Mouse (Mus musculus): ENCODE measurements around the gene Ccnl2. TPM values are rescaled to one million over a fixed set of nuclear protein-coding genes. Genes with fewer than 3 reads are reported as not detected.
A peak's percentile ranks its signal among the peaks of the same experiment; 100 is the strongest.

Ccnl2 gene
- polyA plus RNA-seq, 1 experiment = 112 TPM

DNA sequence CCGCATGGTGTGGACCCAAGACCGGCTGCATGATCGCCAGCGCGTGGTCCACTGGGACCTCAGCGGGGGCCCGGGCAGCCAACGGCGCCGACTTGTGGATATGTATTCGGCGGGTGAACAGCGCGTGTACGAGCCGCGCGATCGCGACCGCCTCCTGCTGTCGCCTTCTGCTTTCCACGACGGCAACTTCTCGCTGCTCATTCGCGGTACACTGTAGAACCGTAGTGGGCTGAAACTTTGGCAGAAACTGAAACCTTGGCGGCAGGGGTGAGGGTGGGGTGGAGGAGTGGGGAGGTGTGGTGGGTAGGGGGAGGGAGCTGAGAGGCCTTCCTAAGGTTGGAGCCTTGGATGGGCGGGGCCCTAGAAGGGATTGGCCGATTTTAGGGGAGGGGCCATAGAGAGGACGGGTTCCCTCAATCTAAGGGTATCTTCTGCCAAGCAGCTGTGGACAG is 28.7 kb downstream of the Ccnl2 start:
- TF ChIP-seq CTCF (IDR thresholded peaks at IDR 0.05; ENCODE audit: extremely low read depth, insufficient read depth, low read length) (no peak), POLR2A (IDR thresholded peaks at IDR 0.05; ENCODE audit: extremely low read depth, insufficient read depth, low read length) (no peak)
- H3K27ac ChIP-seq (ENCODE audit: insufficient read depth, low read length) = no peak overlapping the region
- no peaks in the 10 kb centered on the region for H3K4me1 ChIP-seq (ENCODE audit: control insufficient read depth, insufficient read depth, low read length)
- peak overlapping the region; percentile 21; the same call in 1 of the 2 replicates for H3K4me3 ChIP-seq (ENCODE audit: insufficient read depth, low read length)

DNA sequence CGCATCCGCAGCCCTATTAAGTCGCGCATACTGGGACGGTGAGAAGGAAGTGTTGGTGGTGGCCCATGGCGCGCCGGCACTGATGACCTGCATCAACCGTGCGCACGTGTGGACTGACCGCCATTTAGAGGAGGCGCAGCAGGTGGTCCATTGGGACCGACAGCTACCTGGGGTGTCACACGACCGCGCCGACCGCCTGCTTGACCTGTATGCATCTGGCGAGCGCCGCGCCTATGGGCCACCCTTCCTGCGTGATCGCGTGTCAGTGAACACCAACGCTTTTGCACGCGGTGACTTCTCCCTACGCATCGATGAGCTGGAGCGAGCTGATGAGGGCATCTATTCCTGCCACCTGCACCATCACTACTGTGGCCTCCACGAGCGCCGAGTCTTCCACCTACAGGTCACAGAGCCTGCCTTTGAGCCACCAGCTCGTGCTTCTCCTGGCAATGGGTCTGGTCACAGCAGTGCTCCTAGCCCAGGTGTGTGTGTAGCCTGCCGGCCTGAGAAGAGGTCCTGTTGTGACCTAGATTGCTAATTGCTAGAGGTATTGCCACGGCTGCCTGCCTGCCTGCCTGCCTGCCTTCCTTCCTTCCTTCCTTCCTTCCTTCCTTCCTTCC is 29.5 kb downstream of the Ccnl2 start:
- Histone ChIP-seq H3K27ac (ENCODE audit: insufficient read depth, low read length) (no peak overlapping the region), H3K4me3 (ENCODE audit: insufficient read depth, low read length) (no peak overlapping the region)
- TF ChIP-seq POLR2A (IDR thresholded peaks at IDR 0.05; ENCODE audit: extremely low read depth, insufficient read depth, low read length) = no peak
- TF ChIP-seq CTCF (IDR thresholded peaks at IDR 0.05; ENCODE audit: extremely low read depth, insufficient read depth, low read length) = no peak

DNA sequence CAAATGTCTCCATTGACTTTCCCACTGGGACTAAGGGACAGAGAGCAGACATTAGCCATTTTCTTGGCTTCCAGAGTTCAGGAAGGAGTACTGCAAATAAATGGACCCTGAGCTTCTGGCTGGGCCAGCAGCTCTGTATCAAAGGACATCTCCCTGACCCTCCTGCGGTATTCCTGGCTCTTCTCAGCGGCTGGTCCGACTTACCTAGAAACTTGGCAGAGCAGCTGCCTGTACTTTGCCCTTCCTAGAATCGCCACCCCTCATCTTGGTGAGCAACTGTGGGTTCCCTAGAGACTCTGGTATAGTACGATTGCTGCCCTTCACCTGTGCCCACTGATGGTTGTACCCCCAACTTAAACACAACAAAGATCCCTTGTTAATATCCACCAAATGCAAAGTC is 30.9 kb downstream of the Ccnl2 start:
- TF ChIP-seq POLR2A (IDR thresholded peaks at IDR 0.05; ENCODE audit: extremely low read depth, insufficient read depth, low read length) (no peak), CTCF (IDR thresholded peaks at IDR 0.05; ENCODE audit: extremely low read depth, insufficient read depth, low read length) (no peak)
- Histone ChIP-seq H3K27ac (ENCODE audit: insufficient read depth, low read length) (no peak overlapping the region), H3K4me1 (ENCODE audit: control insufficient read depth, insufficient read depth, low read length) (peaks cover 3% of the 10 kb centered on the region; the same call in 1 of the 2 replicates), H3K4me3 (ENCODE audit: insufficient read depth, low read length) (no peak overlapping the region)

More for the DNA sequence above, 29.5 kb downstream of the Ccnl2 start:
- 0 out of 2 replicates have a peak, but pooled peaks cover 3% of the 10 kb centered on the region for H3K4me1 ChIP-seq (ENCODE audit: control insufficient read depth, insufficient read depth, low read length)

DNA sequence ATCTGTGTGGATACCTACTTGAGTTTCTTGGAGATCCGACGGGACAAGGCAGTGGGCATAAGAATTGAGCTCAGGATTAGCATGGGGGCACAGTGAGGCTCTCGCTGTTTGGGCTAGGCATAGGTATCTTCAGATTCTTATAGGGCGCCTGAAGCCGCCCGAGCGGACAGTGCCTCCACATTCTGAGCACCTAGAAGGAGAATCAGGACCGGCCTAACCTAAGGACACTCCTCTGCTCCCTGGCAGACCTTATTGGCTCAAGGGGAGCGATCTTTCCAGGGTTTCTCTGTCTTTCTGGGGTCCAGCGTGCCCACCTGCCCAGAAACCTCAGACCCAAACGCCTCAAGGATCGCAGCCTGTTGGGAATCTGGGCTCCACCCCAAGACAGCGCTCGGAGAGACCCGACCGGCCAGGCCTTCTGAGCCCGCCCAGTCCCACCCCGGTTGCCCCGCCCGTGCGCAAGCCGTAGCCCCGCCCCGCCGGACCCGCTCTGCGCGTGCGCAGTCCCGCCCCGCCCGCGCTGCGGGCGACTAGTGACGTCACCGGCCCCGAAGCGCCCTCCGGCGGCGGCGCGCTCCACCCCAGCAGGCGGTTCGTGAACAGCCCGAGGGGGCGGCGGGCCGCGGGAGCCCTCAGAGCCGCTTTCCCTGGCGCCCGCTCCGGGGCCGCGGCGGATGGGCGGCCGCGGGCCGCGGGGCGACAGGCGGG is 34.7 kb downstream of the Ccnl2 start, which contains the start of gene Dvl1:
TSS of gene Dvl1 (plus strand) at position 532 of the 708 bp plus-strand sequence.
- H3K27ac ChIP-seq (ENCODE audit: insufficient read depth, low read length) = peak within 1 kb of the TSS; percentile 66
- peak; percentile 81; the same call in 1 of the 2 replicates for TF ChIP-seq POLR2A (IDR thresholded peaks at IDR 0.05; ENCODE audit: extremely low read depth, insufficient read depth, low read length)
- TF ChIP-seq CTCF (IDR thresholded peaks at IDR 0.05; ENCODE audit: extremely low read depth, insufficient read depth, low read length) = no peak
- H3K4me3 ChIP-seq (ENCODE audit: insufficient read depth, low read length) = peak within 1 kb of the TSS; percentile 97
- H3K4me1 ChIP-seq (ENCODE audit: control insufficient read depth, insufficient read depth, low read length) = peaks cover 18% of the 10 kb centered on the region

DNA sequence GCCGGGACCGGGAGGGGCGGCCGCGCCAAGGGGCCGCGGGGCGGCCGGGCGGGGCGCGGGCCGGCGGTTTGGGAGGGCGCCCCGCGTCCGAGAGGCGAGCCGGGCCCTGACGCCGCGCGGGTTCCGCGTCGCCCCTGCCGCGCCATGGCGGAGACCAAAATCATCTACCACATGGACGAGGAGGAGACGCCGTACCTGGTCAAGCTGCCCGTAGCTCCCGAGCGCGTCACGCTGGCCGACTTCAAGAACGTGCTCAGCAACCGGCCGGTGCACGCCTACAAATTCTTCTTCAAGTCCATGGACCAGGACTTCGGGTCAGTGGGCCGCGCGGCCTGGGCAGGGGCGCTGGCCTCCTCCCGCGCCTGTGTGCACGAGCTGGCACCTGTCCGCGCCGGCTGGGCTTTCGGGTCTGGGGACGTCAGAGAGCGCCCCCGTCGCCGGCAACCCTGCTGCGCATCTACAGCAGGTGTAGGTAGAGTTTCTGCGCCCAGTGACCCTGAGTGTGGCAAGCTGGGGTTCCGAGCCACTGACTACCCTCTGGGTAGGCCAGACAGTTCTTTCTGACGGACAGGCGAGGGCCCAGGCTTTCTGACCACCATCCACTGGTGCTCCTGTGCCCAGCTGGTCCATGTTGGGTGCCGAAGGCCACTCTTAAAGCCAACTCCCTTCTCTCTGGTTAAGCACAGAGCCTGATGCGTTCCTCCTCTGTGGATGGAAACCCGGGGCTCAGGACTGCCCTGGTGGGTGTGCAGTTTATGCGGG is 35.5 kb downstream of the Ccnl2 start:
- H3K4me3 ChIP-seq (ENCODE audit: insufficient read depth, low read length) = peak overlapping the region; percentile 97
- H3K27ac ChIP-seq (ENCODE audit: insufficient read depth, low read length) = 0 out of 2 replicates have a peak overlapping the region, but pooled peaks have one; percentile 23
- no peak for TF ChIP-seq POLR2A (IDR thresholded peaks at IDR 0.05; ENCODE audit: extremely low read depth, insufficient read depth, low read length)
- TF ChIP-seq CTCF (IDR thresholded peaks at IDR 0.05; ENCODE audit: extremely low read depth, insufficient read depth, low read length) = no peak
- peaks cover 18% of the 10 kb centered on the region for H3K4me1 ChIP-seq (ENCODE audit: control insufficient read depth, insufficient read depth, low read length)

DNA sequence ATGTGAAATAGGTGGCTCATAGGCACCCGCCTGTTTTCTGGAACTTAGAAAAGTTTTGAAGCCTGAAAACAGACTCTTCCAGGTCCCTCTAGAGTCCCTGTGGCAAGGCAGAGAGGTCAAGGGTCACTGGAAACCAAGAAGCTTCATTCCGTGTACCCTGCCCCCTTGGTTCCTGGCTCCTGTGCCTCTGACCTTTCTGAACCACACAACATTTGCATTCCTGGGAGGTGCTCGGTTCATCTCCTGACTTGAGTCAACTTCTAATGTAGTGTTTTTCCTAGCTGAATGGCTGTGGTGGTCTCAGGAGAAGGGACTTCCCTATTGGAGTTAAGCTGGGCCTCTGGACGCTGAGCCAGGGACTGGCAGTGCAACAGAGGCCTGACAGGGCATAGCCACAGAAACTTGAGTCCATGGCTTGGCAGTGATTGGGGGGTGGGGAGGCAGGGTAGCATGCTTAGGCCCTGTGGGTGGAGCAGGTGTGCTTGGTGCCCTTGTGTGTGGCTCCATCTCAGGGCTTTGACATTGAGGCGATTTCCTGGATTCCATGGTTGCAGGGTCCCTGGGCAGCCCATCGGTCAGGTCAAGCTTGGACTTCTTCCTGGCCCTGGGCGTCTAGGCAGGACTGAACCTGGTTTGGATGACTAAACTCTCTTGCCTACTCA is 36.3 kb downstream of the Ccnl2 start:
- Histone ChIP-seq H3K4me1 (ENCODE audit: control insufficient read depth, insufficient read depth, low read length) (peaks cover 18% of the 10 kb centered on the region), H3K4me3 (ENCODE audit: insufficient read depth, low read length) (peak overlapping the region; percentile 97), H3K27ac (ENCODE audit: insufficient read depth, low read length) (no peak overlapping the region)
- TF ChIP-seq POLR2A (IDR thresholded peaks at IDR 0.05; ENCODE audit: extremely low read depth, insufficient read depth, low read length) (no peak), CTCF (IDR thresholded peaks at IDR 0.05; ENCODE audit: extremely low read depth, insufficient read depth, low read length) (no peak)

DNA sequence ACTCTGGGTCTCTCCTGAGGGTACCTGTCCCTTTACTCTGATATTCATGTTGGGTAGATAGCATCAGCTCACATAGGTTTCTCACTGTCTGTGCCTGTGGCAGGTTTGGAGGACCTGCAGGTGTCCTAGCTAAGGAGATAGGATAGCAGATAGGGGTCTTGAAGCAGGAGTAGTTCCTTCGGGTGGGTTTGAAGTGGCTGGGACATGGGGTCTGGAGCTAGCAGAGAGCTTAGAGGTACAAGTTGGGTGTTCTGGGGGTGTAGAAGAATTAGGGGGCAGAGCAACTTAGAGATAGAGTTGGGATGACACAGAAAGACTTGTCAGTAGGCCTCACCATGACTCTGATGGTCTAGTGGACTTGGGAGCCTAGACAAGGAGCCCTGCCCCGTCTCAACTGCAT is 37.1 kb downstream of the Ccnl2 start:
- Histone ChIP-seq H3K4me1 (ENCODE audit: control insufficient read depth, insufficient read depth, low read length) (peaks cover 18% of the 10 kb centered on the region), H3K27ac (ENCODE audit: insufficient read depth, low read length) (no peak overlapping the region), H3K4me3 (ENCODE audit: insufficient read depth, low read length) (no peak overlapping the region)
- no peak for TF ChIP-seq POLR2A (IDR thresholded peaks at IDR 0.05; ENCODE audit: extremely low read depth, insufficient read depth, low read length)
- TF ChIP-seq CTCF (IDR thresholded peaks at IDR 0.05; ENCODE audit: extremely low read depth, insufficient read depth, low read length) = no peak

DNA sequence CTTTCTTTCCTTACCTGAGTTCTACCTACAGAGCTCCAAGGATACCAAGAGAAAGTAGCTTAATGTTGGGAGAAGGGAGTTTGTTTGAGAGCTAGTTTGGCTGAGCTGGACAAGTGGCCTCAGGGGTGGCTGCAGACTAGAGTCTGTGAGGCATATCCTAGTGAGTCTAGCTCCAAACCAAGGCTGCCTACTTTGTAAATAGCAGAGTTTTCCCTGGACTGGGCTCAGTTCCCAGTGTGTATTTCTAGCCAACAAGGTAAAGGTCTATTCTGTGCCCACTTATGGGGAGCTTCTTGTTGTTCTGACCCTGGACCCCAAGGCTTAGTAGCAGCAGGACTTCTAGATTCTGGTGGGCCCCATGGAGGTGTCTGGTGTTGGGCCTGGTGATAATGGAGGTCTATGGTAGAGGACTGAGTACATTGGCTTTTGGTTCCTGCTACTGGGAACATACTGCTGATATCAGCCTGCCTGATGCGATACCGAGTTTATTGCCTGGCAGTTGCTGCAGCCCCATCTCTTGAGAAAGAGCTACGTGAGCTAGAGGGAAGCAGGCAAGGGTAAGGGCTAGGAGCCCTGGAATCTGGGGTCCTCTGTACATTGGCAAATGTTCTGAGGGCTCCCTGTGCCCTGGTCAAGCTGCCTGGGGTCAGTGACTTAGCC is 37.6 kb downstream of the Ccnl2 start:
- Histone ChIP-seq H3K4me1 (ENCODE audit: control insufficient read depth, insufficient read depth, low read length) (peaks cover 18% of the 10 kb centered on the region), H3K4me3 (ENCODE audit: insufficient read depth, low read length) (no peak overlapping the region), H3K27ac (ENCODE audit: insufficient read depth, low read length) (no peak overlapping the region)
- TF ChIP-seq POLR2A (IDR thresholded peaks at IDR 0.05; ENCODE audit: extremely low read depth, insufficient read depth, low read length) (no peak), CTCF (IDR thresholded peaks at IDR 0.05; ENCODE audit: extremely low read depth, insufficient read depth, low read length) (no peak)

All from cortical plate, adult 2 months (tissue).